Comparison of ENCODE assay signal across 23 mouse cellular contexts in genomic region chr5:112377380-112377779, GRCm38 (mm10). TPM values are rescaled to one million over a fixed set of nuclear protein-coding genes. Genes with fewer than 3 reads are reported as not detected.
DNase-seq lines count a peak whose midpoint lies in the region; ATAC-seq and TF ChIP-seq lines count a peak whose summit lies in the region.
"Had no signal": no experiment of that assay in that cellular context is flagged by ENCODE, and none has a peak within 500 bp of the region (broad histone marks: within the 10 kb centered on the region; RNA-seq: fewer than 3 reads in every experiment).

No protein-coding gene starts in this region.

- 83% methylated on average over 1 of the region's 1 CpGs for WGBS in olfactory bulb, adult 2 months

- TF ChIP-seq POLR2A in olfactory bulb, adult 2 months (IDR thresholded peaks at IDR 0.05; ENCODE audit: insufficient read depth, low read depth, low read length) = no peak

- peak overlapping the region; percentile 69 for H3K27ac ChIP-seq in left cerebral cortex, adult 2 months
- H3K27ac ChIP-seq in olfactory bulb, adult 2 months (ENCODE audit: insufficient read depth, low read depth, low read length) = peak overlapping the region; percentile 34
- H3K27ac ChIP-seq: embryonic facial prominence, embryonic 10.5 days; forebrain, embryonic 13.5 days; hindbrain, embryonic 12.5 days had no signal

- peak; percentile 72 for ATAC-seq in activated CD4-positive, CD25-positive, alpha-beta regulatory T cell, adult 4 months
- ATAC-seq: forebrain, embryonic 13.5 days; forebrain, postnatal 0 days; hindbrain, embryonic 16.5 days had no signal

- H3K4me3 ChIP-seq in left cerebral cortex, adult 2 months = no peak overlapping the region
- no peak overlapping the region for H3K4me3 ChIP-seq in olfactory bulb, adult 2 months (ENCODE audit: insufficient read depth, low read depth, low read length)
- H3K4me3 ChIP-seq: embryonic facial prominence, embryonic 10.5 days; forebrain, embryonic 13.5 days; hindbrain, embryonic 12.5 days had no signal

- no peak for DNase-seq in left cerebral cortex, adult 2 months (ENCODE audit: extremely low spot score in 1 of 2, low spot score in 2 of 2)
- no peak for DNase-seq in left cerebral cortex, postnatal 14 days (ENCODE audit: low spot score in 2 of 2)
- peak; percentile 82 for DNase-seq in brain, adult 2 months (ENCODE audit: low read depth, low spot score)
- DNase-seq in thymus, postnatal 25 days = no peak
- DNase-seq: adrenal gland, adult 8-10 months; adrenal gland, postnatal 36 days; cerebellum, adult 11 months; cerebellum, adult 9-10 months; cerebellum, postnatal 36 days; forebrain, postnatal 0 days; gastrocnemius, postnatal 36 days; heart, adult 11 months; heart, postnatal 10 days; heart, postnatal 4 days had no signal

- H3K4me1 ChIP-seq in olfactory bulb, adult 2 months (ENCODE audit: control insufficient read depth, insufficient read depth, low read length) = peaks cover 42% of the 10 kb centered on the region

- no peak for TF ChIP-seq CTCF in left cerebral cortex, adult 2 months (IDR thresholded peaks at IDR 0.05)
- no peak for TF ChIP-seq CTCF in olfactory bulb, adult 2 months (IDR thresholded peaks at IDR 0.05; ENCODE audit: insufficient read depth, low read depth, low read length)

- intact Hi-C loops in left cerebral cortex, adult 2 months (cut with DNase I) = no loop called here
- intact Hi-C loops in left cerebral cortex, postnatal 14 days (cut with DNase I) = no loop called here

RNA-seq across cellular contexts. Expression of gene Asphd2, which starts 17.3 kb away (rescaled TPM):
- 100 to 1,000 TPM; 180 to 183 TPM for total RNA-seq in left cerebral cortex, adult 2 months (2021)
- 100 to 1,000 TPM; 164 to 171 TPM for total RNA-seq in left cerebral cortex, postnatal 14 days (2021)
- not detected for polyA plus RNA-seq in activated CD4-positive, CD25-positive, alpha-beta regulatory T cell, adult 4 months (2017; shearing (Covaris generic))
- polyA plus RNA-seq in olfactory bulb, adult 2 months (2012; ENCODE audit: insufficient read depth, insufficient read length, low replicate concordance, missing spikeins) = not detected in 2 replicates

RNA-seq across cellular contexts. Expression of gene Gm6583, which starts 21.5 kb away (rescaled TPM):
- total RNA-seq in left cerebral cortex, adult 2 months (2021) = not detected
- not detected for total RNA-seq in left cerebral cortex, postnatal 14 days (2021)
- polyA plus RNA-seq in activated CD4-positive, CD25-positive, alpha-beta regulatory T cell, adult 4 months (2017; shearing (Covaris generic)) = not detected
- not detected in 2 replicates for polyA plus RNA-seq in olfactory bulb, adult 2 months (2012; ENCODE audit: insufficient read depth, insufficient read length, low replicate concordance, missing spikeins)
- total RNA-seq: adrenal gland, postnatal 36 days; forebrain, postnatal 0 days; gastrocnemius, adult 8-10 months; gastrocnemius, postnatal 36 days had no signal
- polyA plus RNA-seq: brain, embryonic 14.5 days; forebrain, postnatal 0 days; heart, embryonic 14.5 days had no signal

RNA-seq across cellular contexts. Expression of gene Hps4, which starts 34.5 kb away (rescaled TPM):
- 10 to 100 TPM; 26.9 to 38.3 TPM for total RNA-seq in left cerebral cortex, adult 2 months (2021)
- total RNA-seq in left cerebral cortex, postnatal 14 days (2021) = 10 to 100 TPM; 30.0 to 32.7 TPM
- polyA plus RNA-seq in activated CD4-positive, CD25-positive, alpha-beta regulatory T cell, adult 4 months (2017; shearing (Covaris generic)) = 10 to 100 TPM; 15.2 to 18.3 TPM
- not detected in 2 replicates for polyA plus RNA-seq in olfactory bulb, adult 2 months (2012; ENCODE audit: insufficient read depth, insufficient read length, low replicate concordance, missing spikeins)

RNA-seq across cellular contexts. Expression of gene Srrd, which starts 34.5 kb away (rescaled TPM):
- 10 to 100 TPM; 23.1 to 29.9 TPM for total RNA-seq in left cerebral cortex, adult 2 months (2021)
- total RNA-seq in left cerebral cortex, postnatal 14 days (2021) = 10 to 100 TPM; 21.6 to 23.0 TPM
- 1 to 10 TPM; 1.5 to 2.7 TPM for polyA plus RNA-seq in activated CD4-positive, CD25-positive, alpha-beta regulatory T cell, adult 4 months (2017; shearing (Covaris generic))
- polyA plus RNA-seq in olfactory bulb, adult 2 months (2012; ENCODE audit: insufficient read depth, insufficient read length, low replicate concordance, missing spikeins) = not detected in 2 replicates

RNA-seq across cellular contexts. Expression of gene Tfip11, which starts 51.2 kb away (rescaled TPM):
- total RNA-seq in left cerebral cortex, adult 2 months (2021) = 10 to 100 TPM; 43.0 to 45.0 TPM
- 10 to 100 TPM; 37.1 to 37.9 TPM for total RNA-seq in left cerebral cortex, postnatal 14 days (2021)
- 10 to 100 TPM; 11.8 to 18.4 TPM for polyA plus RNA-seq in activated CD4-positive, CD25-positive, alpha-beta regulatory T cell, adult 4 months (2017; shearing (Covaris generic))
- polyA plus RNA-seq in olfactory bulb, adult 2 months (2012; ENCODE audit: insufficient read depth, insufficient read length, low replicate concordance, missing spikeins) = not detected in 2 replicates
